Mouse (Mus musculus) MEL (cell line): ENCODE data around the gene Cdk7. TPM values are rescaled to one million over a fixed set of nuclear protein-coding genes. Genes with fewer than 3 reads are reported as not detected.

ENCODE experiments used
- DNase-seq: peaks from one replicate; pipeline ENCODE4 v3.0.0; 2011; ENCODE audit warnings: low read depth, low spot score
- H3K27ac ChIP-seq: 2 replicates; pipeline ENCODE4 v1.5.1; 2012; ENCODE audit warnings: low read depth, mild to moderate bottlenecking, control low read depth, low read length, moderate library complexity; ENCODE audit not compliant: control insufficient read depth
- H3K27me3 ChIP-seq, 2 experiments: fragments of 150-350 bp in 1 of 2; sonication (generic) in 1 of 2; 2 replicates each; pipeline ENCODE4 v1.6.1; 2012; ENCODE audit warnings: low read length in 2 of 2, mild to moderate bottlenecking in 2 of 2, improper control_type of control experiment in 1 of 2, moderate library complexity in 1 of 2; ENCODE audit not compliant: insufficient read depth in 2 of 2, control insufficient read depth in 1 of 2
- H3K36me3 ChIP-seq, 2 experiments: 2 replicates each; pipeline ENCODE4 v1.6.1; 2012 to 2014; ENCODE audit warnings: low read length in 2 of 2, improper control_type of control experiment in 1 of 2, inconsistent platforms in 1 of 2, mild to moderate bottlenecking in 1 of 2; ENCODE audit not compliant: insufficient read depth in 2 of 2, control insufficient read depth in 1 of 2
- H3K4me1 ChIP-seq, 2 experiments: fragments of 150-350 bp in 1 of 2; sonication (generic) in 1 of 2; 2 replicates each; pipeline ENCODE4 v1.6.1; 2012; ENCODE audit warnings: low read length in 2 of 2, improper control_type of control experiment in 1 of 2, mild to moderate bottlenecking in 1 of 2; ENCODE audit not compliant: insufficient read depth in 2 of 2, control insufficient read depth in 1 of 2
- H3K4me3 ChIP-seq, 2 experiments: fragments of 150-350 bp in 1 of 2; sonication (generic) in 1 of 2; 2 replicates each; pipeline ENCODE4 v1.5.1; 2012; ENCODE audit warnings: low read depth in 2 of 2, low read length in 2 of 2, mild to moderate bottlenecking in 2 of 2, moderate library complexity in 2 of 2, control low read depth in 1 of 2, improper control_type of control experiment in 1 of 2; ENCODE audit not compliant: control insufficient read depth in 1 of 2, insufficient read depth in 1 of 2
- H3K79me2 ChIP-seq: 2 replicates; pipeline ENCODE4 v1.6.1; 2012; ENCODE audit warnings: mild to moderate bottlenecking, low read length, moderate library complexity; ENCODE audit not compliant: control insufficient read depth, poor library complexity, insufficient read depth
- H3K9ac ChIP-seq: 2 replicates; pipeline ENCODE4 v1.6.1; 2012; ENCODE audit warnings: low read depth, mild to moderate bottlenecking, control low read depth, low read length, moderate library complexity; ENCODE audit not compliant: control insufficient read depth, poor library complexity, severe bottlenecking
- H3K9me3 ChIP-seq: fragments of 150-350 bp; sonication (generic); replicated peaks from 2 replicates; pipeline ENCODE4 v1.6.1; 2012; ENCODE audit warnings: mild to moderate bottlenecking, low read length, improper control_type of control experiment, moderate library complexity; ENCODE audit not compliant: insufficient read depth
- CTCF ChIP-seq, 3 experiments: IDR thresholded peaks in 2 of 3; conservative IDR thresholded peaks in 1 of 3; 2 replicates each; pipeline ENCODE4 v1.5.1; 2011 to 2012; ENCODE audit warnings: low read length in 3 of 3, low read depth in 2 of 3, mild to moderate bottlenecking in 2 of 3, improper control_type of control experiment in 1 of 3, inconsistent platforms in 1 of 3, mixed read lengths in 1 of 3, moderate library complexity in 1 of 3; ENCODE audit not compliant: control insufficient read depth in 1 of 3, insufficient read depth in 1 of 3, poor library complexity in 1 of 3, severe bottlenecking in 1 of 3
- E2F4 ChIP-seq: IDR thresholded peaks from 2 replicates; pipeline ENCODE4 v1.6.1; 2011; ENCODE audit warnings: low read depth, low read length, improper control_type of control experiment, borderline replicate concordance
- EP300 ChIP-seq, 2 experiments: IDR thresholded peaks; 2 replicates each; pipeline ENCODE4 v1.6.1; 2011; ENCODE audit warnings: improper control_type of control experiment in 2 of 2, low read length in 2 of 2, low read depth in 1 of 2, mild to moderate bottlenecking in 1 of 2
- GABPA ChIP-seq: IDR thresholded peaks from 2 replicates; pipeline ENCODE4 v1.6.1; 2012; ENCODE audit warnings: low read depth, mild to moderate bottlenecking, inconsistent platforms, low read length, improper control_type of control experiment, moderate library complexity
- GATA1 ChIP-seq: IDR thresholded peaks from 2 replicates; pipeline ENCODE4 v1.6.1; 2011; ENCODE audit warnings: low read depth, low read length, improper control_type of control experiment
- JUND ChIP-seq: IDR thresholded peaks from 2 replicates; pipeline ENCODE4 v1.6.1; 2011; ENCODE audit warnings: low read depth, mild to moderate bottlenecking, improper control_type of control experiment, low read length
- KAT2A ChIP-seq: conservative IDR thresholded peaks from 2 replicates; pipeline ENCODE4 v1.6.1; 2012; ENCODE audit warnings: low read depth, low read length, improper control_type of control experiment, inconsistent platforms
- MAX ChIP-seq: IDR thresholded peaks from 2 replicates; pipeline ENCODE4 v1.6.1; 2011; ENCODE audit warnings: low read length, improper control_type of control experiment
- MEF2A ChIP-seq: IDR thresholded peaks from 2 replicates; pipeline ENCODE4 v1.6.1; 2014; ENCODE audit warnings: low read depth, mild to moderate bottlenecking, inconsistent platforms, low read length, improper control_type of control experiment; ENCODE audit not compliant: poor library complexity, insufficient replicate concordance, severe bottlenecking; ENCODE audit errors: extremely low read depth
- MXI1 ChIP-seq: IDR thresholded peaks from 2 replicates; pipeline ENCODE4 v1.6.1; 2011; ENCODE audit warnings: mild to moderate bottlenecking, low read depth, low read length, improper control_type of control experiment
- MYB ChIP-seq: IDR thresholded peaks from 2 replicates; pipeline ENCODE4 v1.6.1; 2011; ENCODE audit warnings: mild to moderate bottlenecking, low read depth, low read length, improper control_type of control experiment
- MYC ChIP-seq: IDR thresholded peaks from 2 replicates; pipeline ENCODE4 v1.6.1; 2011; ENCODE audit warnings: low read depth, mild to moderate bottlenecking, low read length, improper control_type of control experiment, moderate library complexity
- NRF1 ChIP-seq: IDR thresholded peaks from 2 replicates; pipeline ENCODE4 v1.6.1; 2014; ENCODE audit warnings: low read depth, mild to moderate bottlenecking, inconsistent platforms, low read length, improper control_type of control experiment, moderate library complexity; ENCODE audit not compliant: poor library complexity, insufficient read depth, severe bottlenecking
- POLR2AphosphoS2 ChIP-seq: IDR thresholded peaks from 2 replicates; pipeline ENCODE4 v1.6.1; 2011; ENCODE audit warnings: low read length, improper control_type of control experiment
- RAD21 ChIP-seq: IDR thresholded peaks from 2 replicates; pipeline ENCODE4 v1.6.1; 2011; ENCODE audit warnings: mild to moderate bottlenecking, low read depth, low read length, improper control_type of control experiment
- RCOR1 ChIP-seq: IDR thresholded peaks from 2 replicates; pipeline ENCODE4 v1.6.1; 2012; ENCODE audit warnings: low read depth, mild to moderate bottlenecking, inconsistent platforms, low read length, improper control_type of control experiment
- SIN3A ChIP-seq: IDR thresholded peaks from 2 replicates; pipeline ENCODE4 v1.6.1; 2012; ENCODE audit warnings: low read length, improper control_type of control experiment, inconsistent platforms
- SMC3 ChIP-seq: IDR thresholded peaks from 2 replicates; pipeline ENCODE4 v1.6.1; 2011; ENCODE audit warnings: low read depth, low read length, improper control_type of control experiment
- TBP ChIP-seq: IDR thresholded peaks from 2 replicates; pipeline ENCODE4 v1.8.0; 2011; ENCODE audit warnings: low read depth, low read length, improper control_type of control experiment
- TCF12 ChIP-seq: IDR thresholded peaks from 2 replicates; pipeline ENCODE4 v1.6.1; 2014; ENCODE audit warnings: low read depth, mild to moderate bottlenecking, inconsistent platforms, low read length, improper control_type of control experiment, moderate library complexity
- USF2 ChIP-seq, 2 experiments: IDR thresholded peaks; 2 replicates each; pipeline ENCODE4 v1.6.1; 2011 to 2012; ENCODE audit warnings: improper control_type of control experiment in 2 of 2, low read length in 2 of 2, borderline replicate concordance in 1 of 2, inconsistent platforms in 1 of 2, low read depth in 1 of 2, mild to moderate bottlenecking in 1 of 2; ENCODE audit not compliant: insufficient read depth in 1 of 2
- ZC3H11A ChIP-seq: IDR thresholded peaks from 2 replicates; pipeline ENCODE4 v1.6.1; 2012; ENCODE audit warnings: low read depth, mild to moderate bottlenecking, inconsistent platforms, low read length, improper control_type of control experiment
- ZKSCAN1 ChIP-seq: IDR thresholded peaks from 2 replicates; pipeline ENCODE4 v1.6.1; 2012; ENCODE audit warnings: low read depth, mild to moderate bottlenecking, inconsistent platforms, low read length, improper control_type of control experiment, moderate library complexity
- ZNF384 ChIP-seq: IDR thresholded peaks from 2 replicates; pipeline ENCODE4 v1.6.1; 2012; ENCODE audit warnings: low read depth, mild to moderate bottlenecking, inconsistent platforms, low read length, improper control_type of control experiment
- polyA plus RNA-seq, 2 experiments: library from polyadenylated mRNA; stranded (reverse) in 1 of 2; unstranded in 1 of 2; fragments of >175 nt in 1 of 2; fragments of >200 nt in 1 of 2; gene quantifications; 2 replicates each; pipeline versions ENCODE4 v1.2.1 to v1.2.4; 2012; ENCODE audit warnings: low replicate concordance in 2 of 2, low read depth in 1 of 2; ENCODE audit not compliant: insufficient read length in 2 of 2, insufficient read depth in 1 of 2, missing spikeins in 1 of 2
- total RNA-seq: library from RNA; depleted of rRNA; stranded (reverse); fragments of 300-350 nt; gene quantifications from 2 replicates; pipeline ENCODE4 v1.2.3, GENCODE M21; 2012

Cdk7 gene
- total and polyA plus RNA-seq, 3 experiments = 67.7 to 87.1 TPM; not detected in 1

DNA sequence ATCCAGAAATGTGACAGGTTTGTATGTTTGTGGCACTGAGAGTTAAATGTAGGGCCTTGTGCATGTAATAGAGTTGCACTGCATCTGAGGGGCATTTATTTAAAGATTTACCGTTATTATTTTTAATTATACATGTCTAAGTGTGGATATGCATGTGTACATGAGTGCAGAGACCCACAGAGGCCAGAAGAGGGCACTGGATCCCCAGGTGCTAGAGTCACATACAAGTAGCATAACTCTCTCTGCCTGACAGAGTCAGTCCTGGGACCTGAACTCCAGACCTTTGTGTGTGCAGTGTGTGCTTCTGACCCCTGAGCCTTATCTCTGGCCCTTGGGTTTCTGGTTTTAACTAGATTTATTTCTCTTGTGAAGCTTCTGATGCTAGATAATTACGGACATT lies 46.4 kb downstream of the Cdk7 start:
- peak; percentile 82 for DNase-seq
- Histone ChIP-seq H3K9ac (no peak overlapping the region), H3K79me2 (no peaks in the 10 kb centered on the region), H3K36me3 (peaks cover 0 to 7% of the 10 kb centered on the region in 2 experiments; a peak in 2 of 4 replicates), H3K4me3 (no peak overlapping the region), H3K27me3 (no peaks in the 10 kb centered on the region), H3K9me3 (no peaks in the 10 kb centered on the region), H3K4me1 (no peaks in the 10 kb centered on the region; a peak in 1 of 4 replicates), H3K27ac (no peak overlapping the region)
- TF ChIP-seq USF2 (IDR thresholded peaks at IDR 0.05; ENCODE audit: borderline replicate concordance in 1 of 2, insufficient read depth in 1 of 2, low read depth in 1 of 2, low read length in 2 of 2) (no peak), MYC (0 out of 2 replicates have a peak, but pooled peaks have one; percentile 5), CTCF (IDR thresholded peaks at IDR 0.05 in 2 of 3, conservative IDR thresholded peaks at IDR 0.05 in 1 of 3; ENCODE audit: control insufficient read depth in 1 of 3, insufficient read depth in 1 of 3, low read depth in 2 of 3, low read length in 3 of 3, poor library complexity in 1 of 3, severe bottlenecking in 1 of 3) (peak; percentile 75 to 80 (median 80)), TCF12 (no peak), NRF1 (no peak), MAX (no peak), MXI1 (no peak), GATA1 (no peak), EP300 (IDR thresholded peaks at IDR 0.05; ENCODE audit: low read depth in 1 of 2, low read length in 2 of 2) (no peak), ZKSCAN1 (no peak), RAD21 (peak; percentile 78), ZC3H11A (peak; percentile 65; the same call in 1 of the 2 replicates), SMC3 (peak; percentile 69), JUND (no peak), TBP (no peak), SIN3A (no peak), KAT2A (no peak)

DNA sequence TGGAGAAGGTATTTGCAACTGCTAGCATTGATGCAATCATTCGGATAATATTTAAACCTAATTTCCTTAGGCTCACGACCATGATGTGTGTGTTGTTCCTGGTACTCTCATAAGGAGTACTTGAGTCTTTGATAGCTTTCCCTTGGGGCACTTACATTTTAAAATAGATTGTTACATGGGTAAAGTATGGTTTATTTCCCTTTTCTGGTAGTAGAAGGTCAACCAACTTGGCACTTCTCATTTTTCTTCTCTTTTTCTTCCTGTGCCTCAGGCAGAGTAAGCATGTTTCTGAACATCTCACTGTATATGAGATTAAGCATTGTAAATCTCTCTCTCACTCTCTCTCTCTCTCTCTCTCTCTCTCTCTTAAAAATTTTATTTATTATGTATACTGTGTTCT lies 47.9 kb downstream of the Cdk7 start:
- H3K79me2 ChIP-seq = no peaks in the 10 kb centered on the region
- TF ChIP-seq MYB (no peak), USF2 (IDR thresholded peaks at IDR 0.05; ENCODE audit: borderline replicate concordance in 1 of 2, insufficient read depth in 1 of 2, low read depth in 1 of 2, low read length in 2 of 2) (no peak), RCOR1 (no peak), EP300 (IDR thresholded peaks at IDR 0.05; ENCODE audit: low read depth in 1 of 2, low read length in 2 of 2) (no peak), ZNF384 (no peak), NRF1 (no peak), MAX (no peak), MEF2A (no peak), GATA1 (no peak), ZC3H11A (no peak), GABPA (no peak), E2F4 (no peak), CTCF (IDR thresholded peaks at IDR 0.05 in 2 of 3, conservative IDR thresholded peaks at IDR 0.05 in 1 of 3; ENCODE audit: control insufficient read depth in 1 of 3, insufficient read depth in 1 of 3, low read depth in 2 of 3, low read length in 3 of 3, poor library complexity in 1 of 3, severe bottlenecking in 1 of 3) (no peak), POLR2AphosphoS2 (no peak), KAT2A (no peak), TBP (no peak), SMC3 (no peak), TCF12 (no peak)
- TF ChIP-seq, all 39 proteins: peak for 0
- Histone ChIP-seq H3K9ac (no peak overlapping the region), H3K27ac (no peak overlapping the region), H3K27me3 (no peaks in the 10 kb centered on the region), H3K4me1 (no peaks in the 10 kb centered on the region; a peak in 1 of 4 replicates), H3K36me3 (peaks cover 0 to 7% of the 10 kb centered on the region in 2 experiments; a peak in 2 of 4 replicates), H3K4me3 (no peak overlapping the region), H3K9me3 (no peaks in the 10 kb centered on the region)
- DNase-seq = peak; percentile 47
